Mouse (Mus musculus) erythroid progenitor cell, adult 5-6 weeks (primary cell): ENCODE measurements around the gene Fhl3. TPM values are rescaled to one million over a fixed set of nuclear protein-coding genes. Genes with fewer than 3 reads are reported as not detected.
"Not testable (repeated sequence)": the region's sequence is repeated elsewhere in the genome, so short reads cannot be mapped to it uniquely, and the experiment has no call there.

Experiments
- ATAC-seq: replicated peaks from 2 replicates; pipeline ENCODE4 v1.8.0; 2016; ENCODE audit warnings: moderate number of reproducible peaks, mild to moderate bottlenecking, moderate TSS enrichment, inconsistent platforms; ENCODE audit not compliant: poor library complexity, low FRiP score, severe bottlenecking
- total RNA-seq, 2 experiments: library from RNA; stranded (forward) in 1 of 2; stranded (reverse) in 1 of 2; fragments of 150-400 nt in 1 of 2; fragments of 186-747, 209-891 nt in 1 of 2; gene quantifications; 2 replicates each; pipeline versions ENCODE4 v1.2.3 to v1.2.4; 2015 to 2017; ENCODE audit warnings: low replicate concordance in 2 of 2

Gene Fhl3
- total RNA-seq, 2 experiments from 2014 or later: not detected

DNA sequence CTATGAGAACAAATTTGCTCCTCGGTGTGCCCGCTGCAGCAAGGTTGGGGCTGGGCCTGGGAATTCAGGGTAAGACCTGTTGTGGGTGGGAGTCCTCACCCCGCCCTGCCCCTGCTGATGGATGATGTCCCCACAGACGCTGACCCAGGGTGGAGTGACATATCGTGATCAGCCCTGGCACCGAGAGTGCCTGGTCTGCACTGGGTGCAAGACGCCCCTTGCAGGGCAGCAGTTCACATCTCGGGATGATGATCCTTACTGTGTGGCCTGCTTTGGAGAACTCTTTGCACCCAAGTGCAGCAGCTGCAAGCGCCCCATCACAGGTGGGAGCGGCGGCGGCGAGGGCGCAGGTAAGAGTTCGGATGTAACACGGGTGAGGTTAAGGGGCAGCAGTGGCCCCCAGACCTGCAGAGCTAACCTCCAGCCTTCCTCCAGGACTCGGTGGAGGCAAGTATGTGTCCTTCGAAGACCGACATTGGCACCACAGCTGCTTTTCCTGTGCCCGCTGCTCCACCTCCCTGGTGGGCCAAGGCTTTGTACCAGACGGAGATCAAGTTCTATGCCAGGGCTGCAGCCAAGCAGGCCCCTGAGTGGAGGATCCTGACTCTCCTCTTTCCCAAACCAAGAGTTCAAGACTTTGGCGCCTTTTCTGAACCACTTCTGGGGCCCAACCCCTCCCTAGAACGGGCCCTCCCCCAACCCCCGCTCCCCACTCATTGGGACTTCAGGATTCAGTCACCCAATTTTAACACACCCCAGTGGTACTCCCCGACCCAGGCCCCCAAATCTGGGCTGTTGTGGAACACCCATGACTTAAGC, 7.1 kb downstream of the Fhl3 start:
- not testable (repeated sequence) for ATAC-seq

DNA sequence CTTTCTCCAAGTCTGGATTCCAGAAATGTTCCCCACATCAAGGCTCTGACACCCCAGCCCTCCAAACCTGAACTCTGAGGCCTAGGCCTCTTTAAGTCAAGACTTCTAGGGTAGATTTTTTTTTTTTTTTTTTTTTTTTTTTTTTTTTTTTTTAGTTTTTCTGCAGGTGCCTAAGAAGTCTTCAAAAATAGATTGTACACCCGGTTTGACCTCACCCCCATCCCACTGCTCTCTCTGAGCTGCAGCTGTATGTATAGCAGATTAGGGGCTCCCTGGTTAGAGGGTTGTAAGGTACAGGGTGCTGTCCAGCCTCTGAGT, 7.7 kb downstream of the Fhl3 start:
- not testable (repeated sequence) for ATAC-seq

DNA sequence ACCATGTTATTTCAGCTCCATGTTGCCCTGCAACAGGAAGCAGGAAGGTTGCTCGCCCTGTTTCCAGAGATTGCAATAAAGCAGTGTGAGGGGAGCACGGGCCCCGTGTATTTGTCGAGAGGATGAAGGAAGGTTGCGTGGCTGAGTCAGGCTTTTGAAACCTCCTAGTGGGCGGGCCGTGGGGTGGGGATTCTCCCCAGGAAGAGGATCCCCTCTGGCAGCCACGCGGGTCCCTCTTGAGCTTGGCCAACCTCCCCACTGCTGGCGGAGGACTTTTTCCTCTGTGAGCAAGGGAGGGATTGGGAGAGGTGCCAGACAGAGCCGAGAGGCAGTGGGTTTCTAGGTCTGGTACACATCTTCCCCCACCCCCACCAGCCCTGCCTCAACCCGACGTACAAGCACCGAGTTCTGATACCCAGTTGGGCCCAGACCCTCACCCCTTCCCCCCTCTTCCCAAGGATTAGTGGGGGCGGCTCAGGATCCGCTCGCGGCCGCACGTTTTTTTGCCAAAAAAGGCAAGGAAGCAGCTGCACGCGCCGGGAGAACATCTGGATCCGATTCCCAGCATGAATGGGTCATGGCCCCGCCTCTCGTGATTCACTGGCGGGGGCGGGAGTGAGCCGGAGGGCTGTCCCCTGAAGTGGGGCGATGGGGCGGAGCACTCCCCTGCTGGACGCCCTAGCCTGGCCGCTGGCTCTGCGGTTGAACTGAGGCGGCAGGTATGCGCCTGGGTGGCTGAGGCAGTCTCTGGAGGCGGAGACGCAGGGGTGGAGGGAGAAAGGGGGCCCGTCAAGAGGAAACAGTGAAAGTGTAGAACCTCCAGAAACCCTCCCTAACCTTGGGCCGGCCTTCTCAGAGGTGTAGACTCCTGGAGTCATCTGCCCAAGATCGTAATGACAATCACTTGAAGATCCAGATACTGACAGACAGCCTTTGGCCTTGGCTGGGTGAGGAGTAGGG, 8.3 kb downstream of the Fhl3 start:
- ATAC-seq: peak; percentile 56

DNA sequence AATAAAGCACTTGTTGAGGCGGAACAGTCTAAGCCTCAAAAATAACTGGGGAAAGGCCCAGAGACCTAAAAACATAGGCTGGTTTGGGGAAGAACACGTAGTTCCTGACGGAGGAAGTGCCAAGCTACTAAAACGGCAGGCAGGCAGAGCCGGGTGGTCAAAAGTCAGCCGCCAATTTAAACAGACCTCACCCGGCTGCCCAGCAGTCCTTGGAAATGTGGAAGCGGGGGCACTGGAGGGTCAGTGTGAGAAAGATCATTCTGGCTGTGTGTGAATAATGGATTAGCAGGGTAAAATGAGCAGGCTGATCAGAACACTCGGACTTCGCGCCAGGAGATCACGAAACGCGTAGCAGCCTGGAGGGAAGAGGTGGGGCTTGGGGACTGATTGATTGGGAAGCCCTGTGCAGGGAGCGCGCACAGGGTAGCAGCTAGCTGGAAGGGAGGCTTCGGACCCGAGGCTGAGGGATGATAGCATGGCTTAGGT, 9.5 kb downstream of the Fhl3 start:
- no peak for ATAC-seq

DNA sequence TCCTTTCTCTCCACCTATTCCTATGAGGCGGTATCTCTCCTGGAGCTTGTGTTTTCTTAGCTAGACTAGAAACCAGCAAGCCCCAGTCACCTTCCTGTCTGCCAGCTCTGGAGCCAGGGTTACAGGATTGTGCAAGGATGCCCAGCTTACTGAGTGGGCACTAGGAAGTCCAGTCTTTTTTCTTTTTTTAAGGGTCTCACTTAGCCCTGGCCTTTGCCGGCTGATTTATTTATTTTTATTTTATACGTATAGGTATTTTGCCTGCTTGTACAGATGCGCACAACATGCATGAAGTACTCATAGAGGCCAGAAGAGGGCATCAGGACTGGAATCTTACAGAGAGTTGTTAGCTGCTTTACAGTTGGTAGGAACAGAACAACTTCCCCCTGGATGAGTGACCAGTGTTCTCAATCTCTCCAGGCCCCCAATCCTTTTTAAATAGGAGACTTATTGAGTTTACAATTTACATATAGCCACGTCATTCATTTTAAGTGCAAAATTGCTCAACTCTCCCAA, 10.3 kb downstream of the Fhl3 start:
- 0 out of 2 replicates have a peak, but pooled peaks have one; percentile 36 for ATAC-seq

DNA sequence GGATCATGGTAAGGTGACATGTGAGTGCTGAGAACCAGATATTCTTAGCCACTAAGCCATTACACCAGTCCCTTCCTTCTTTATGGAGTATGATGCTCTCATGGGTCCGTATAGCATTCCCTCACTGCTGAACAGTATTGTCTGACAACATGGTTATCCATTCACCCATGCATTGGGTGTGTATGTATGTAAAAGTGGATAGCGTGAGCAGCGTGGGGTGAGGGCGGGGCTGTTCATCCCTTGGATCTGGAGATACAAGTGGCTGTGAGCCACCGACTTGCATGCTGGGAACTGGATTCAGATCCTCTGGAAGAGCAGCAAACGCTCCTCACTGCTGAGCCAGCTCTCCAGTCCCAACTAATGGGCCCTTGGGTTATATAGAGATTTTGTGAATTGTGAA, 12.1 kb downstream of the Fhl3 start:
- peak; percentile 67 for ATAC-seq

DNA sequence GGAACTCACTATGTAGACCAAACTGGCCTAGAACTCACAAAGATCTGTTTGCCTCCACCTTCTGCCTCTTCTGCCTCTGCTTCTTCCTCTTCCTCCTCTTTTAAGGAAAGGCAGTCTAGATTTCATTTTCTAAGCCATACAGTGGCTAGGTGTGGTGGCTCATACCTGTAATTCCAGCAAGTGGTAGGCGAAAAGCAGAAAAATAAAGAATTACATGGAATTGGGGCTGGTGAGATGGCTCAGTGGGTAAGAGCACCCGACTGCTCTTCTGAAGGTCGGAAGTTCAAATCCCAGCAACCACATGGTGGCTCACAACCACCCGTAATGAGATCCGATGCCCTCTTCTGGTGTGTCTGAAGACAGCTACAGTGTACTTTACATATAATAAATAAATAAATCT, 13.3 kb downstream of the Fhl3 start:
- ATAC-seq: not testable (repeated sequence)

DNA sequence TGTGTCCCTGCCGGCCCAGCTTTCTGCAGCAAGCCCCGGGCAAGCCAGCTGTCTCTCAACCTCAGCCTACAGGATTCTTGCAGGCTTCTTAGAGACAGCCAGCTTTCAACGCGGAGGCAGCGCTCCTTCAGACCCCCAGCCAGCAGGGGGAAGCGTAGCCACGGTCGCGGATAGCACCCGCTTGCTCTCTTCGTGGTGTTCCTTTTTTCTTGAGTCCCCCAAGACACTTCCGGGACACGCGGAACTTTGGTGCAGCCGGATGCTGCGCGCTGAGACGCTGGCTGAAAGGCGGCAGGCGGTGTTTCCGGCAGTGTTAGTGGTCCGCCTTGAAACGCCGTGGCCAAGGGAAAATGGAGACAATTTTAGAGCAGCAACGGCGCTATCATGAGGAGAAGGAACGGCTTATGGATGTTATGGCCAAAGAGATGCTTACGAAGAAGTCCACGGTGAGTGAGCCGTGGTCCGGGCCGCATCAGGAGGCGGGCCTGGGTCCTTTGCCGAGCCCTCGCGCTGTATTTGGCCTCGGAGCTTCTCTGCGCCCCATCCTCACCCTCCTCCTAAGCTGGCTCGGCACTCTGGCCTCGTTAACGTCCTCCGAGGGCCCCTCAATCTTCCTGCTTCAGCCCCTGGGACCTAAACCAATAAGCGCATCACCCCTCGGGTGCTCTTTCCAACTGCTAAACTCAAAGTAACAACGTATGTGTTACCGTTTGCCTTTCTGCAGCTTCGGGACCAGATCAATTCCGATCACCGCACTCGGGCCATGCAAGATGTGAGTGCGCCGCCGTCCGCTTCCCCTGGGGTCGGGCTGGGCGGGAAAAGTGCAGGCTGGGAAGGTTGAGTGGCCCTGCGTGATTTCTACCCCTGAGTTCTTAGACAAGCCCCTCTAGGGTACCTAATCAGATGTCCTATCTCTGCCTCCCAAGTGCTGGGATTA, 14.3 kb downstream of the Fhl3 start, which contains the start of gene Sf3a3:
Sf3a3 (plus strand) TSS at position 232 of the 937 bp plus-strand sequence.
- ATAC-seq: peak; percentile 93

DNA sequence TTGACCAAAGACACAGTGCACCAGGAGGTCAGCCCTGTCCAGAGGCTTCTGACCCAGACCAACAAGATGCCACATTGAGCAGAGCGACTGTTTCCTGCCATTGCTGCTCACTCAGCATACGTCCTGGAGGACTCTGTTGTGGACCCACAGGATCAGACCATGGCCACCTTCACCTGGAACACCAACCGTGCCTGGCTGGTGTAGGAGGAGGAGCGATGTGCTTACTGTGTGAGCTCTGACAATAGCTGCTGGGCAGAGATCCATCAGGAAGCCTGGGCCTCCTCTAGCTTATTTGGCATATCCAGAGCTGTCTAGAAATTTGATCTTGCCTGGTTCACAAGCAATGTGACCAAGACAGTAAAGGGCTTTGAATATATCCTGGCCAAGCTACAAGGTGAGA, 18.6 kb downstream of the Fhl3 start:
- no peak for ATAC-seq

DNA sequence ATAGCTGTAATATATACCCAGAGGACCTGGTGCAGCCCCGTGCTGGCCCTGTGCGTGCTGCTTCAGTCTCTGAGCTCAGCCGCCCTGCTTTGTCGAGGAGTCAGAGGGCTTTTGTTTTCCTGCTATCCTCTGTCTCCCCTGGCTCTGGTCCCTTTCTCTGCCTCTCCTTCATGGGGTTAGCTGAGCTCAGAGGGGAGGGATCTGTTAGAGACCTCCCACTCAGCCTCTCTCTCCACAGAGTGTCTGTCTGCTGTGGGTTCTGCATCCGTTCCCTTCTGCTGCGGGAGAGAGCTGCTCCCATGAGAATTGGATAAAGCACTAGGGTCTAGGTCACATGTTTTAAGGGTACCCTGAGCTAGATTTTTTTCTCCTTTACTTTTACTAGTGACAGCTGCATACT, 25.6 kb downstream of the Fhl3 start:
- no peak for ATAC-seq

DNA sequence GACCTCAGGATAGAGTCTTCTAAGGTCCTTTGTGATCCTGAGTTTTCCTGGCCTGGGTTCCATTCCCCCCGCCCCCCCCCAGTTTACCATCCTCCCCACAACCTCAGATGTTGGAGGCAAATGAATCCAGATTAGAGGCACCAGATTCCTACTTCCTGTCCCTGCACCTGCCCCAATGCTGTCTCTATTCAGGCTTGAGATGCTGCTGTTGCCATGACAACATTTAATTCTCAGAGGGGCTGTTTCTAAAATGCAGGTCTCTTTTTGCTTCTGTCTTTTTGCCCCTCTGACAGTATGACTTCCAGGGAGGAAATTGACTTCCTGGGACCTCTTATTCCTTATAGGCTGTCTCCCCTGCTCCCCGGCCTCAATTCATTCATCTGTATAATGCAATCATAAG, 36.5 kb downstream of the Fhl3 start:
- ATAC-seq: no peak

DNA sequence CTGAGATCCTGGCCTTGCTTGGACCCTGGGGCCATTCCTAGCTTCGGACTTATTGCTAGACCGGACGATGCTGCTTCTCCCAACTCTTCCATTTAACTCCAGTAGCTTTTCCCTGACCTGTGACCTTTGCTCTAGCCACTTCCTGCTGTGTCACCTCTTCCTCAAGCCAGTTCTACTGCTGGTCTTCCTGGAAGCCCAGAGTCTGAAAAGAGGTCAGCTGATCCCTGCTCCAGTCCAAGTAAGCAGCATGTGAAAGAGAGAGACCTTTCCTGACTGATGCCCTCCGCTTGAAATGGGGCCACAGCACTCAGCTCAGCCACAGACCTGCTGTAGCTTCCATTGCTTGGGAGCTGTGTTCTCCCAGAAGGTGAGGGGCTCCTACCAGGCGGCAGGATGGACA, 37.0 kb downstream of the Fhl3 start:
- no peak for ATAC-seq

DNA sequence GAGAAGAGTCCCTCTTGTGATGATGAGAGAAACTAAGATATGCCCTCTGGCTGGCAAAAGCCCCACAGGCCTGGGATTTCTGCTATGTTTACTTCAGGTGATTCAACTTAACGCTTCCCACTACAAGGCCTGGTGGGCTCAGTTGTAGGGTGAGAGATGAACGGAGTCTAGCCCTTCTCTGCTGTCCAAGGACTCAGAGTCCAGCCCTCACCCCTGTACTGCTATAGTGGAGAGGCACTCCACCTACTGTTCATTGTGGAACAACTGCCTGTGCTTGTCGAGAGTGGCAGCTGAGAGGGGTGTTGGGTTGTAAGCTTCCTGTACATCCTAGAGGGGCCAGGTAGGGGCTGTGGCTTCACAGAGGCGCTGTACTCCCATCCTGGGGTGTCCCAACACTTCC, 37.5 kb downstream of the Fhl3 start:
- no peak for ATAC-seq

DNA sequence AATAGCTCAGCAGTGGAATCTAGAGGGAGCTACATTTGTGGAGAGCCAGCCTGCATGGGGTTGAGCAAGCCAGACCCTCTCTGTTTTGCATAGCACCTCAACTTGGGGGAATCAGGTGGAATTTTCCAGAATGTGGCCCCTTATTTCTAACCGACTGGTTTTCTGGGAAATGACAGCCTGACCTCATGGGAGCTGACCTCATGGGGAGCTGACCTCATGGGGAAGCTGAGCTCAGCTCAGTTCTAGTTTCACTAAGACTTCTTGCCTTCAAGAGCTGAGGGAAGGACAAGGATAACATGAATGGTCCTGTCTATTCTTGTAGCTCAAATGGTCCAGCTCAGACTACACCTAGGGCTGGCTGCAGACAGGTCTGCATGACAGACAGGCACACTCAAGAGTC, 38.3 kb downstream of the Fhl3 start:
- no peak for ATAC-seq

DNA sequence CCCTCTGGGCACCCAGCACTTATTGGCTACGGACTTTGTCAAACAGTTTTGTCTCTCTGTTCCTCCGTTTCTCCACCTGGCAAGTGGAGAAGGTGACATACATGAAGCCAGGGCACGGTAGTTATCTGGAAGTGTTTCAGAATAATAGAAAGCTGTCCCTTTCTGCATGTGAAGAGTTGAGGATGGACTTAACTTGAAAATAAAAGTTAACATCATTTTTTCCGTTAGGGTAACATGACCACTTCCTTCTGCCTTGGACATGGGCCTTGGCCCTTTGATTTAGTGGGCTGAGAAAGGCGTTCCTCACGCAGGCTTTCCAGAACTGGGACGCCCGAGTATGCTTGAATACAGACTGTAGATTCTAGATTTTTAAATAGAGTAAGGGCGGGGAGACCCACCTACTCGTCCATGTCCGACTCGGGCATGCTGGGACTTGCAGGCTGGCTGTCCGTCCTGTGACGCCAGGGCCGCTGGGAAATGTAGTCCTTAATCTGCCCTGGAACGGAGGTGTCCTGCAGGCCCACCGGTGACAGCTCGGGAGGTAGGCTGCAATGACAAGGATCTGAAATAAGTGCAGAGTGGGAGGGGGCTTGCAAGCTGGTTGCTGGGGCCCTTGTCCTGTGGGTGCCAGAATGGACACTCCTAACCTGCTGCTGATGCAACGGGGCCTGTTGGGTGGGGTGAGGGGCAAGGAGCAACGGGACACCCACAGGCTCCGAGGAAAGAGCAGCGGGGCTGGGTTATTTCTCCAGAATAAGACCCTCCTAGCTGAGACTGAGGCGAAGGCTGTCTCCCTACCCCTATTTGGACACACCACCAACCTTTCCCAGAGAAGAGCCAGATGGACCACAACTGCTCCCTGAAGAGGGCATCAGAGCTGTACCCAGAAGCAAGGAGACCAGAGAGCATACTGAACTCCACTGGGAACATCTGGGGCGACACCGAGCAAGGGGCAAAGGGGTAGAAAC, 41.2 kb downstream of the Fhl3 start, which contains the start of gene Inpp5b:
Inpp5b (plus strand) TSS at position 475 of the 968 bp plus-strand sequence.
- ATAC-seq: peak; percentile 73

DNA sequence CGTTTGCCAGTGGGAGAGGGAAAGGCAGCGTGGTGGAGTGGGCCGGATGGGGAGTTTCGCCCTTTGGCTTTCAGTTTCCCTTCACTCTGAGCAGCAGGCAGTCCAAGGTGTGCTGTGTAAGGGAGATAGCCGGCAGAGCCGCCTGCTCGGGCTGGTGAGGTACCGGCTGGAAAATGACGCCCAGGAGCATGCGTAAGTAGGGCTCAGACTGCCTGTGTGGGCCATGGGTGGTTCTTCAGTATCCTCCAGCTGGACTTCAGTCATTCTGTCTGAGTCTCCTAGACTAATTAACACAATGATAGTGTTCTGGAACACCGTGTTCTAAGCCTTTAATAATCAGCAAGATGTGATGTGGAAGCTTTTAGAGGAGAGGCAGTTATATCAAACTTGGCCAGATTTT, 42.3 kb downstream of the Fhl3 start:
- no peak for ATAC-seq

DNA sequence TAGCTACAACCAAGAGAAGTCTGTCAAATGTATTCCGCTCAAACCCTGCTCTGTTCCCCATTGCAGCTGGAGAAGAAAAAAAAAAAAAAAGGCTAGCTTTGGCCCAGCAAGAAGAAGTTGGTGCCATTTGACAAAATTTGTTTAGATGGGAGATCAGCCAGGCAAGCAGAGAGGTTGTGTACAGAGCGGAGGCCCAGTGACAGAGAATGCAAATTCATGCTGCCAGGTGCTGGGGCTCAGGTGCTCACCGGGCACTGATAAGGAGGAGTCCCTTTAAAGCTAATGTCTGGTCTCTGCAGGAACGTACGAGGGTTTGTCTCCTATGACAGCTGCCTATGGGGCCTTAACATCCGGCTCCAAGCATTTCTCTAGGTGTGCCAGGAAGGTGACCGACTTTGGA, 46.1 kb downstream of the Fhl3 start:
- no peak for ATAC-seq

DNA sequence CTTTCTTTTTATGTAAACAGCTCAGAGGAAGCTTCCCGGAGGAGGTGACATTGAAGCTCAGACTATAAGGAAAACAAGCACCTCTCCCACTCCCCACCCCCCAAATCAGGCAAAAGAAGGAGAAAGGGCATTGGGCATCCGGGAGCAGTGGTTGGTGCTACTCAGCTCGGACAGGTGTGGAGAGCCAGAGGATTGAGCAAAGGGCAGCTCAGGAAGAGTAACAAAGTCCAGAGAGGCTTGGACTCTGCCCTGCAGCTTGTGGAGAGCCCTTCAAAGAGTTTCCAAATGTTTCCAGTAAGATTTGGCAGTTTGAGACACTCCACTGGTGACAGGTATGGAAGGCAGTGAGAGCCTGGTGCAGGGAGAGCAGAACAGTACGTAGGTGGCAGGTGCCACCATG, 47.4 kb downstream of the Fhl3 start:
- no peak for ATAC-seq
